Mouse (Mus musculus) megakaryocyte, embryonic 14.5 days (primary cell): ENCODE results near the gene Dtx1. TPM values are rescaled to one million over a fixed set of nuclear protein-coding genes. Genes with fewer than 3 reads are reported as not detected.

Experiments
- H3K27me3 ChIP-seq: replicated peaks from 2 replicates; pipeline ENCODE3; 2012; ENCODE audit warnings: inconsistent platforms
- H3K36me3 ChIP-seq: replicated peaks from 2 replicates; pipeline ENCODE3; 2012; ENCODE audit warnings: low read length, inconsistent platforms, mixed read lengths
- H3K4me1 ChIP-seq: 2 replicates; pipeline ENCODE4 v1.6.1; 2012; ENCODE audit warnings: inconsistent platforms
- H3K4me3 ChIP-seq: replicated peaks from 2 replicates; pipeline ENCODE3; 2012; ENCODE audit warnings: moderate library complexity, mild to moderate bottlenecking, inconsistent platforms
- H3K9me3 ChIP-seq: 2 replicates; pipeline ENCODE4 v1.6.1; 2012; ENCODE audit warnings: inconsistent platforms
- FLI1 ChIP-seq: IDR thresholded peaks from 2 replicates; pipeline ENCODE4 v1.6.1; 2012; ENCODE audit warnings: low read length, inconsistent platforms, mixed read lengths
- GATA1 ChIP-seq: IDR thresholded peaks from 3 replicates; pipeline ENCODE4 v1.6.1; 2012; ENCODE audit warnings: mixed read lengths, low read length, inconsistent platforms, borderline replicate concordance
- polyA plus RNA-seq: library from polyadenylated mRNA; stranded (reverse); fragments of >175 nt; gene quantifications from 2 replicates; pipeline ENCODE4 v1.2.3, GENCODE M21; 2012; ENCODE audit warnings: low replicate concordance; ENCODE audit not compliant: insufficient read depth

The Dtx1 gene
- polyA plus RNA-seq, 1 experiment: not detected

- no peak for TF ChIP-seq GATA1
- TF ChIP-seq FLI1: no peak
- Histone ChIP-seq H3K4me1 (no peaks in the 10 kb centered on the region; the same call in 1 of the 2 replicates), H3K27me3 (peaks cover 91% of the 10 kb centered on the region), H3K9me3 (no peaks in the 10 kb centered on the region), H3K4me3 (no peak overlapping the region), H3K36me3 (no peaks in the 10 kb centered on the region)
Measured at GRCm38 (mm10) chr5:120685678-120686077, 26.0 kb downstream of the Dtx1 start.

- Histone ChIP-seq H3K9me3 (no peaks in the 10 kb centered on the region), H3K4me1 (peaks cover 4% of the 10 kb centered on the region; the same call in 1 of the 2 replicates), H3K27me3 (peaks cover 97% of the 10 kb centered on the region), H3K4me3 (no peak overlapping the region), H3K36me3 (no peaks in the 10 kb centered on the region)
- TF ChIP-seq FLI1: no peak
- TF ChIP-seq GATA1: no peak
Measured at GRCm38 (mm10) chr5:120682982-120683771, 28.6 kb downstream of the Dtx1 start.

GRCm38 (mm10) chr5:120680918-120681317 is 30.8 kb downstream of the Dtx1 start:
- TF ChIP-seq FLI1: no peak
- no peak for TF ChIP-seq GATA1
- no peak overlapping the region for H3K4me3 ChIP-seq
- H3K27me3 ChIP-seq: peaks cover 97% of the 10 kb centered on the region
- H3K9me3 ChIP-seq: peaks cover 17% of the 10 kb centered on the region
- H3K36me3 ChIP-seq: no peaks in the 10 kb centered on the region
- H3K4me1 ChIP-seq: peaks cover 8% of the 10 kb centered on the region; the same call in 1 of the 2 replicates

- Histone ChIP-seq H3K36me3 (no peaks in the 10 kb centered on the region), H3K4me3 (no peak overlapping the region), H3K4me1 (peaks cover 8% of the 10 kb centered on the region; the same call in 1 of the 2 replicates)
Measured at GRCm38 (mm10) chr5:120679676-120680555, 31.8 kb downstream of the Dtx1 start.

GRCm38 (mm10) chr5:120677516-120677915 is 34.2 kb downstream of the Dtx1 start:
- peaks cover 92% of the 10 kb centered on the region for H3K27me3 ChIP-seq
- TF ChIP-seq FLI1: no peak
- TF ChIP-seq GATA1: no peak
- no peaks in the 10 kb centered on the region for H3K36me3 ChIP-seq
- peaks cover 15% of the 10 kb centered on the region; the same call in 1 of the 2 replicates for H3K4me1 ChIP-seq
- H3K9me3 ChIP-seq: peaks cover 19% of the 10 kb centered on the region
- H3K4me3 ChIP-seq: no peak overlapping the region

More at GRCm38 (mm10) chr5:120679676-120680555, 31.8 kb downstream of the Dtx1 start:
- Histone ChIP-seq H3K9me3 (peaks cover 19% of the 10 kb centered on the region), H3K27me3 (peaks cover 98% of the 10 kb centered on the region)
- no peak for TF ChIP-seq FLI1
- TF ChIP-seq GATA1: no peak

GRCm38 (mm10) chr5:120674229-120675145 is 37.2 kb downstream of the Dtx1 start:
- H3K4me3 ChIP-seq: no peak overlapping the region
- H3K9me3 ChIP-seq: peaks cover 19% of the 10 kb centered on the region
- H3K27me3 ChIP-seq: peaks cover 90% of the 10 kb centered on the region
- TF ChIP-seq FLI1 (no peak), GATA1 (no peak)
- no peaks in the 10 kb centered on the region for H3K36me3 ChIP-seq
- peaks cover 11% of the 10 kb centered on the region; the same call in 1 of the 2 replicates for H3K4me1 ChIP-seq

GRCm38 (mm10) chr5:120673626-120674025 is 38.1 kb downstream of the Dtx1 start:
- Histone ChIP-seq H3K9me3 (peaks cover 20% of the 10 kb centered on the region), H3K4me3 (no peak overlapping the region), H3K36me3 (no peaks in the 10 kb centered on the region), H3K4me1 (peaks cover 11% of the 10 kb centered on the region; the same call in 1 of the 2 replicates), H3K27me3 (peaks cover 90% of the 10 kb centered on the region)
- TF ChIP-seq FLI1 (no peak), GATA1 (no peak)

- Histone ChIP-seq H3K9me3 (peaks cover 22% of the 10 kb centered on the region), H3K4me1 (peaks cover 7% of the 10 kb centered on the region; the same call in 1 of the 2 replicates), H3K4me3 (no peak overlapping the region), H3K36me3 (no peaks in the 10 kb centered on the region), H3K27me3 (peaks cover 88% of the 10 kb centered on the region)
- TF ChIP-seq GATA1 (no peak), FLI1 (no peak)
Measured at GRCm38 (mm10) chr5:120671865-120672264, 39.9 kb downstream of the Dtx1 start.

- TF ChIP-seq FLI1: no peak
- no peak for TF ChIP-seq GATA1
- Histone ChIP-seq H3K9me3 (peaks cover 16% of the 10 kb centered on the region), H3K4me3 (no peak overlapping the region), H3K4me1 (peaks cover 7% of the 10 kb centered on the region; the same call in 1 of the 2 replicates), H3K27me3 (peaks cover 86% of the 10 kb centered on the region), H3K36me3 (no peaks in the 10 kb centered on the region)
Measured at GRCm38 (mm10) chr5:120670132-120670531, 41.6 kb downstream of the Dtx1 start.
